Mouse (Mus musculus): Measurements from ENCODE around the gene Vmn2r82. TPM values are rescaled to one million over a fixed set of nuclear protein-coding genes. Genes with fewer than 3 reads are reported as not detected.
"Not testable (repeated sequence)": the region's sequence is repeated elsewhere in the genome, so short reads cannot be mapped to it uniquely, and the experiment has no call there.

Gene Vmn2r82
- polyA plus RNA-seq (2012; rRNA removed) = not detected in 2 replicates

DNA sequence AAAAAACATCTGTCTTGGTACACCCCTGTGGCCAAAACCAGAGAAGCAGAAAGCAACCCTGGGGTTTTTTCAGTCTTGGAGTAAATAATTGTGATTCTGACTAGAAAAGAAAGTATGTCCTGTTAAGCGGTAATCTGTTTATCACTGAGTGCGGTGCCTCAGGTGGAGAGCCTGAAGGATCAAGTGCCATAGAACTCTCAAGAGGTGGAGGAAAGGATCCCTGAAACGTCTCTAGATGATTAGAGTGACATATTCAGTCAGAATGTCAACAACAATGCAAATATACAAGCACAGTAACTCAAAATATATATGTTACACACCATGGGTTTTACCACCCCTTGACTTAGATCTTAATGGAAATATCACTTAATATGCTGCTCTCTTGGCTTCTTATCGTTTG is at the start of gene Vmn2r82:
Gene Vmn2r82 (plus strand): TSS at position 301 of the 400 bp plus-strand sequence.
- not testable (repeated sequence) for DNase-seq; H3K36me3 ChIP-seq (ENCODE audit: control insufficient read depth, insufficient read depth, low read length); H3K27me3 ChIP-seq (ENCODE audit: control insufficient read depth, insufficient read depth, low read length); H3K4me1 ChIP-seq (replicated peaks; ENCODE audit: control insufficient read depth, insufficient read depth, low read length); H3K27ac ChIP-seq (ENCODE audit: control insufficient read depth, insufficient read depth, low read length); H3K4me3 ChIP-seq (ENCODE audit: control insufficient read depth, insufficient read depth, low read length)
- WGBS = 81% methylated on average over 4 of the region's 4 CpGs

DNA sequence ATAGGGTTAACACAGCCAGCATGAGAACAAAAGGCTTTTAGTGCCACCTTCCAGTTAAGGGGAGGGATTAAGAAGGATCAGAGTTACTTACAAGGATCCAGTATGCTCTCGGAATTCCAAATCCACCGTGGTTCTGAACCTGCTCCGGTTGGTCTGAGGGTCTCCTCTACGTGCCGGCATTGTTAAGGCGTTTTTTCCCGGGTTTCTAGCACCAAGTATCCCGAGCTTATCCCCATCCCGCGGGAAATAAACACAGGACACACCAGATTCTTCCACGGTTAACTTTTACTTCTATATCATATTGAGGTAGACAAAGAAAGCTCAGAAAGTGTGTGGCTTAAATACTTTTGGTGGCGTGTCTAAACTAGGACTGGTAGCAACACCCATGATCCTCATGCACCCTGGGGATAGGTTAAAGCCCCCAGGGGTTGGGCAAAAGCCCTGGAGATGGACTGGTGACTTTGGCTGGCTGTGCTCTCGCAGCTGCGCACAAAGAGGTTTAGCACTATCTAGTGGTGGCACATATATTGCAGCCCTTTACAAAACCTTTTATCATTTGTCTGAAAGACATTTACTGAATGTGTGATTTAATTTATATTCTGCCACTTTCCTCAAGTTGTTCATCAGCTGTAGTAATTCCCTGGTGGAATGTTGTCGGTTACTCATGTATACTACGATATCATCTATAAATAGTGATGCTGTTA is 34.1 kb upstream of the Vmn2r82 start:
- H3K36me3 ChIP-seq (ENCODE audit: control insufficient read depth, insufficient read depth, low read length); H3K4me3 ChIP-seq (ENCODE audit: control insufficient read depth, insufficient read depth, low read length); DNase-seq; H3K27ac ChIP-seq (ENCODE audit: control insufficient read depth, insufficient read depth, low read length); H3K4me1 ChIP-seq (replicated peaks; ENCODE audit: control insufficient read depth, insufficient read depth, low read length); H3K27me3 ChIP-seq (ENCODE audit: control insufficient read depth, insufficient read depth, low read length): not testable (repeated sequence)
- 8% methylated on average over 16 of the region's 16 CpGs for WGBS

DNA sequence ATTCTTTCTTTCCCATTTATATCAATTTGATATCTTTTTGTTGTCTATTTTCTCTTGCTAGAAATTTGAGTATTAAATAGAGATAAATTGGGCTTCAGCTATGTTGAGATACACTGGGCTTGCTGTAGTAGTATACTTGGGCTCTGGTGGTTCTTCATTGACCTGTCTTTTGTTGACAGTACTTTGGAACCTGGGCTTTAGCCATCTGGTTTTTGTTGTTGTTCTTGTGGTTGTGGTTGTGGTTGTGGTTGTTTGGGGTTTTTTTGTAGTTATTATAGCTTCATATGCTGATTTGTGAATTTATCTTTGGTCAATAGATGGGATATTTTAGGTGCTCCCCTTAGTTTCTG is 33.6 kb upstream of the Vmn2r82 start:
- Histone ChIP-seq H3K4me3 (ENCODE audit: control insufficient read depth, insufficient read depth, low read length) (no peak overlapping the region), H3K36me3 (ENCODE audit: control insufficient read depth, insufficient read depth, low read length) (no peaks in the 10 kb centered on the region)
- no peak for TF ChIP-seq POLR2A (IDR thresholded peaks at IDR 0.05; ENCODE audit: control insufficient read depth, extremely low read depth, insufficient read depth, low read length, poor library complexity)
- TF ChIP-seq CTCF (IDR thresholded peaks at IDR 0.05; ENCODE audit: borderline replicate concordance, control insufficient read depth, extremely low read depth, insufficient read depth, low read length, poor library complexity) = no peak

DNA sequence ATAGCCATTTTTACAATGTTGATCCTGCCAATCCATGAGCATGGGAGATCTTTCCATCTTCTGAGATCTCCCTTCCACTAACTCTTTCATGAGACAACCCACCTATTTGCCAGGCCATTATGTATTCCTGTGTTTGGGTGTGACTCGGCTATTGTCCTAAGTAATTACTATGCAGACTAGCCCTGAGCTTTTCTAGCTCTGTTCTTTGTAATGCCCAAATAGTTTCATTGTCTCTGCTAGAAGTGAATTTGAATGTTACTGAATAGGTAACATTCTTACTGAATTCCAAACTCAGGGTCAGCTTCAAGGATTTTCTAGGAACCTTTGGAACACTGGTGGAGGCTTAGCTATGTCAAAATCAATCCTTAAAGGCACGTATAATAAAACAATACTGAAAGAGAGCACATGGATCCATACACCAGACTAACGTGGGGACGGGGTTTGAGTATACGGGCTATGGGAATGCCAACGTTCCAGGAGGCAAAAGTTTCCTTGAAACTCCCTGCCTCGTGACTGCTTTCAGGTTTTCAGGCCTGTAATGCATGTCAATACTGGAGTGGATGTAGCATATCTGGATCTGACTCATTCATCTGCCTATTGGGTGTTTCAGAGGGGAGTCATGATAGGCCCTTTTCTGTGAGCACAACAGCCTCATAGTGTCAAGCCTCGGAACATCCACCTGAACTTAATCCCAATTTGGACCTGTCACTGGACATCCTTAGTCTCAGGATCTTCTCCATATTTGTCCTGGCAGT is 43.8 kb downstream of the Vmn2r82 start:
- 92% methylated on average over 8 of the region's 8 CpGs for WGBS
- H3K27me3 ChIP-seq (ENCODE audit: control insufficient read depth, insufficient read depth, low read length); H3K27ac ChIP-seq (ENCODE audit: control insufficient read depth, insufficient read depth, low read length); H3K4me1 ChIP-seq (replicated peaks; ENCODE audit: control insufficient read depth, insufficient read depth, low read length); H3K36me3 ChIP-seq (ENCODE audit: control insufficient read depth, insufficient read depth, low read length); DNase-seq; H3K4me3 ChIP-seq (ENCODE audit: control insufficient read depth, insufficient read depth, low read length): not testable (repeated sequence)

More for the DNA sequence above, 33.6 kb upstream of the Vmn2r82 start:
- Histone ChIP-seq H3K27me3 (ENCODE audit: control insufficient read depth, insufficient read depth, low read length) (no peaks in the 10 kb centered on the region), H3K4me1 (replicated peaks; ENCODE audit: control insufficient read depth, insufficient read depth, low read length) (no peaks in the 10 kb centered on the region), H3K27ac (ENCODE audit: control insufficient read depth, insufficient read depth, low read length) (no peak overlapping the region)
- DNase-seq = no peak

DNA sequence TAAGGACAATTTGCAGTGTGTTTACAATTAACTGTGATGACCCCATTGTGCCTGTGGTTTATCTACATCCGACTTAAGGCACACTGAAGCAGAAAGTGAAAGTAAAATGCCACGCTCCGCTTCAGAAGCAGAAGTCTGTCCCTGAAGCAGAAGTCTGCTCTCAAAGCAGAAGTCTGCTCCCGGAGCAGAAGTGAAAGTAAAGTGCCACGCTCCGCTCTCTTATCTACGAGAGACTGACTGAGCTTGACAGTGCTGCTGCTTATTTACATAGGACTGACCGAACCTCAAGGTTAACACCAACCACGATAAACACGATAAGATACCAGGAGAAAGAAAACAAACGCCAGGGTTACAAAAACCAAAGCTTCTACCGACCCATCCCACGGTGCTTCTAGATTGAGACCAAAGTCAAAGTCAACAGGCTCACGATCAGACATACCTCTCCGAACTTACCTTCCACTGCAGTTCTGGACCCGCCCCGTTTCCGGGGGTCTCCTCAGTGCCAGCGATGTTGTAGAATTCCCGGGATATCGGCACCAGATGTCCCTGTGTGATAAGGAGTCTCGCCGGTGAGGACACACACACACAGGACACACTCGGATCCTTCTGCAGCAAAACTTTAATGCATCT is 60.9 kb downstream of the Vmn2r82 start:
- 46% methylated on average over 24 of the region's 24 CpGs for WGBS
- no peak for TF ChIP-seq POLR2A (IDR thresholded peaks at IDR 0.05; ENCODE audit: control insufficient read depth, extremely low read depth, insufficient read depth, low read length, poor library complexity)
- TF ChIP-seq CTCF (IDR thresholded peaks at IDR 0.05; ENCODE audit: borderline replicate concordance, control insufficient read depth, extremely low read depth, insufficient read depth, low read length, poor library complexity) = no peak
- DNase-seq = peak; percentile 35
- Histone ChIP-seq H3K4me1 (replicated peaks; ENCODE audit: control insufficient read depth, insufficient read depth, low read length) (no peaks in the 10 kb centered on the region), H3K4me3 (ENCODE audit: control insufficient read depth, insufficient read depth, low read length) (peak overlapping the region; percentile 45), H3K36me3 (ENCODE audit: control insufficient read depth, insufficient read depth, low read length) (no peaks in the 10 kb centered on the region), H3K27ac (ENCODE audit: control insufficient read depth, insufficient read depth, low read length) (peak overlapping the region; percentile 79), H3K27me3 (ENCODE audit: control insufficient read depth, insufficient read depth, low read length) (no peaks in the 10 kb centered on the region)

DNA sequence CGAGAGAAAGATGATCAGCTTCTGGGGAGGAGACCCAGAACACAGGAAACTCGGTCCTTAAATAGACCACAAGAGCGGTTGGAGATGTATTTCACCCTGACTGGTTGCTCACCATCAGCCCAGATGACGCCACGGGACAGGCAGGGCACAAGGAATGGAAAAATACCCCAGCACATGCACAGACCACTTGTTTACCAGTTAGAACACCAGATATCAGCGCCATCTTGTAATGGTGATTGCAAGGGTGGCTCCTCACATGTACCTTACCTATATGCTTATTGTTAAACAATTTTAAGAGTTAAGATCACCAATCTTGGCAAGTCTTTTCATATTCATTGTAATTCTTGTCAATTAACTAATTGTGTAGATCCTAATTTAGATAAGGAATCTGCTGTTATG is 61.5 kb downstream of the Vmn2r82 start:
- Histone ChIP-seq H3K4me3 (ENCODE audit: control insufficient read depth, insufficient read depth, low read length) (peak overlapping the region; percentile 45), H3K27ac (ENCODE audit: control insufficient read depth, insufficient read depth, low read length) (peak overlapping the region; percentile 79)
- H3K36me3 ChIP-seq (ENCODE audit: control insufficient read depth, insufficient read depth, low read length); H3K4me1 ChIP-seq (replicated peaks; ENCODE audit: control insufficient read depth, insufficient read depth, low read length); H3K27me3 ChIP-seq (ENCODE audit: control insufficient read depth, insufficient read depth, low read length); DNase-seq: not testable (repeated sequence)
- WGBS = 78% methylated on average over 6 of the region's 6 CpGs

DNA sequence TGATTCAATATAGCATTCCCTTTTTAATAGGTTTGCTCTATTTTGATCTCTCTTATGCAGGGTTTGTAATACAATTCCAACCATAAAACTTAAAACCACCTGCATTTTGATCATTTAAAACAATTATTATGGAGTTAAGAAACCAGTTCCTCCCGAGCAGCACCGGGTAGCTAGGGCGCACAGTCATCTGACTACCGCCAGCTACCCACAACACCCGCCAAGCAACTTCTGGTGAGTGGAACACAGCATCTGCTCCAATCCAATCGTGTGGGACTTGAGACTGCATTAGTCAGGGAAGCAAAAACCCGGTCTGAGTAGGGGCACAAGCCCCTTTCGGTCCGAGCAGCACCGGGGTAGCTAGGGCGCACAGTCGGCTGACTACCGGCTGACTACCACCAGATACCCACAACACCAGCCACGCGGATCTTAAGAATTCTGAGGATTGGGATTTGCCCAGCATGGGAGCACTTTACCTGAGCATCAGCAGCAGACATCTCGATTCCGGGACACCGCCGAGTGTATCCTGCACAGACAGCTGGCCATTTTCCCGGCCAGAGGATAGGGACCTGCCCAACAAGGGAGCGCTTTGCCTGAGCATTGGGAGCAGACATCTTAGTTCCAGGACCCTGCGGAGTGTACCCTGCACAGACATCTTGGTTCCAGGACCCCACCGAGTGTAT is 79.0 kb downstream of the Vmn2r82 start:
- H3K27ac ChIP-seq (ENCODE audit: control insufficient read depth, insufficient read depth, low read length); H3K4me3 ChIP-seq (ENCODE audit: control insufficient read depth, insufficient read depth, low read length): not testable (repeated sequence)
- WGBS = 91% methylated on average over 23 of the region's 23 CpGs

More for the DNA sequence above, 79.0 kb downstream of the Vmn2r82 start:
- DNase-seq; H3K36me3 ChIP-seq (ENCODE audit: control insufficient read depth, insufficient read depth, low read length); H3K4me1 ChIP-seq (replicated peaks; ENCODE audit: control insufficient read depth, insufficient read depth, low read length); H3K27me3 ChIP-seq (ENCODE audit: control insufficient read depth, insufficient read depth, low read length): not testable (repeated sequence)

Other genes starting within 250 kb of the Vmn2r82 start
- gene Vmn2r80, start 207.8 kb upstream of the Vmn2r82 start, polyA plus RNA-seq (2012; rRNA removed) = not detected in 2 replicates
- not detected in 2 replicates for gene Vmn2r81, start 108.8 kb upstream of the Vmn2r82 start, polyA plus RNA-seq (2012; rRNA removed)
- gene Vmn2r83, start 112.2 kb downstream of the Vmn2r82 start, polyA plus RNA-seq (2012; rRNA removed) = not detected in 2 replicates
- gene Plpp2, start 177.3 kb downstream of the Vmn2r82 start, polyA plus RNA-seq (2012; rRNA removed) = 7.5 and 8.7 TPM in 2 replicates
- gene Mier2, start 198.7 kb downstream of the Vmn2r82 start, polyA plus RNA-seq (2012; rRNA removed) = 214 and 215 TPM in 2 replicates
- gene Theg, start 230.8 kb downstream of the Vmn2r82 start, polyA plus RNA-seq (2012; rRNA removed) = not detected in 2 replicates